Mouse (Mus musculus) heart, postnatal 0 days (tissue): Measurements from ENCODE around the gene Swsap1.

Source experiments
- CTCF ChIP-seq: IDR thresholded peaks from 2 replicates; pipeline ENCODE4 v1.5.1; 2016; ENCODE audit warnings: antibody characterized with exemption, control low read depth, low read depth
- EP300 ChIP-seq: IDR thresholded peaks from 2 replicates; pipeline ENCODE4 v1.6.1; 2016; ENCODE audit warnings: antibody characterized with exemption, low read depth

DNA sequence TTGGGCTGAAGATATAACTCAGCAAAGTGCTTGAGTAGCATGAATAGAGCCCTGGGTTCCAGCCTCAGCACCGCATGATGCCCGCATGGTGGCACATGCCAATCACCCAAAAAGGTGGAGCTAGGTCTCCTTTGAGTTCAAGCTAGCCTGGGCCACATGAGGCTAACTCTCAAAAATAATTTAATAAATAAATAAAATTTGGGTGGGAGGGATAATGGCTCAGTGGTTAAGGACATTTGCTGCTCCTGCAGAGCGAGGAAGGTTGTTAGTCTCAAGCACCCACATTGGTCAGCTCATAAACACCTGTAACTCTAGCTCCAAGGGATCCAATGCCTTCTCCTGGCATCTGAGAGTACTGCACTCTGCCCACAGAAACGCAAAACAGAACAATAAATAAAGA lies 46.1 kb downstream of the Swsap1 start:
- TF ChIP-seq CTCF (no peak), EP300 (no peak)
